Mouse (Mus musculus) gastrocnemius, postnatal 10 days (tissue): ENCODE measurements at regions not wholly inside any gene's neighbourhood (a gene's known extent, or its start where the extent isn't known, plus 50 kb on each side); places are given as distances from the start of the nearest gene placed in this dataset.
A peak's percentile ranks its signal among the peaks of the same experiment; 100 is the strongest.

Experiments
- DNase-seq: peaks from one replicate; pipeline ENCODE4 v3.0.0; 2021; ENCODE audit warnings: mixed read lengths

DNA sequence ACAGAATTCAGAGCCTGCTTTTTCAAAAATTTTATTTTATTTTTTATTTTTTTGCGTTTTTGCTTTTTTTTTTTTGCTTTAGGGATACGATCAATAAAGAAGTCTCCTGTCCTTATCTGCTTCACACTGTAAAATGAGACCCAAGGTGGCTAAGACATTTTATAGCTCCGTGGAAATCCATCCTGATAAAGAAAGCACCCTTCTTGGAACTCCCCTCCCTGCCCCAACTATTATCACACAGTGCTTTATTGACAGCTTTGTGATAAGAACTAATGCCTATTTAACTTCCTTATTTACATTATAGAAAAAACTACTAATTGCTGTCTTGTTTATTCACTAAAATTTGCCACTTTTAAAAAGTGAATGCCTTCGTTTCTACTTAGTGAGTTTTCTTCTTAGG, 179.0 kb upstream of the Dmrta1 start:
- no peak for DNase-seq

DNA sequence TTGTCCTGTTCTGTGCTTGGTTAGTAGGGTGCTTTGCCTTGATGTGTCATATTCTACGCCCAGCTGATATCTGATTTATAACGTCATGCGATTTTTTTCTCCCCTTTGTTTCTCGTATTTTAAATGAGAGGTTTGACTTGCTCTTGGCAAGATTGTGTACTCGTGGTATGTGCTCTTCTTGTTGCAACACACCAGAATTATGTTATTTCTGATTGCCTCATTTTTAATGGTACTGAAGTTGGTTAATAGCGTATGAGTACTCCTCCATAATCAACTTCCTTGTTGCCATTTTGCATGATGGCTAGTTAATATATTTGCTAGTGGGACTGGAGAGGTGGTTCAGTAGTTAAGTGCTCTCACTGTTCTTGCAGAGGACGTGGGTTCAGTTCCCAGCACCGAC, 180.1 kb upstream of the Cdkn2b start:
- DNase-seq = no peak

DNA sequence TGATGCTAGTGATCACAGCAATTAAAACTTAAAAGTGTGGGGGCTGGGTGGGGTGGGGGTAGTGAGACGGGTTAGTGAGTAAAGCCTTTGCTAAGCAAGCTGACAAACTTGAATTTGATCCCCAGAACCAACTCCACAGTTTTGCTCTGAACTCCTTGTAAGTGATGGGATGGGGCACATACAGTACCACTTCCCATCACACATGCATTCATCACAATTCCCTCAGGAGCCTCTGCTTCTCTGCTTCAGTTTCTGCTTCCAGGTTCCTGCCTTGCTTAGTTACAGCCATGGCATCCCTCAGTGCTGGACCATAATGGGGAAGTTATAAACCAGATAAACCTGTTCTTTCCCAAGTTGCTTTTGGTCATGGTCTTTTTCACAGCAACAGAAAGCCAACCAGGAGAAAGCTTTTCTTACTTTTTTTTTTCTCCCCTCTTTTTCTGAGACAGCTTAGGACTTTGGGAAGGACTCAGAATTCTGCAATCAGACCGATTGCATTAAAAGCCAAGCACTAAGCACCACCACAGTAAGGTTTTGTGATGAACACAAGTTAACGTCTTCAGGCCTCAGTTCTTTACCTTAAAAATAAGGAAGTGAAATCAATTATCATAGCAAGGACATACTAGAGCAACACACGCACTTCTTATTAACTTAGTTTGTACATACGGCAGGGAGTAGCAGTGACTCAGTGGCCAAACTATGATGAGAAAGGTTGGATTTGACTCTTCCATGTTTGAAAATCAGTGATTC, 176.8 kb upstream of the Cdkn2b start:
- no peak for DNase-seq

DNA sequence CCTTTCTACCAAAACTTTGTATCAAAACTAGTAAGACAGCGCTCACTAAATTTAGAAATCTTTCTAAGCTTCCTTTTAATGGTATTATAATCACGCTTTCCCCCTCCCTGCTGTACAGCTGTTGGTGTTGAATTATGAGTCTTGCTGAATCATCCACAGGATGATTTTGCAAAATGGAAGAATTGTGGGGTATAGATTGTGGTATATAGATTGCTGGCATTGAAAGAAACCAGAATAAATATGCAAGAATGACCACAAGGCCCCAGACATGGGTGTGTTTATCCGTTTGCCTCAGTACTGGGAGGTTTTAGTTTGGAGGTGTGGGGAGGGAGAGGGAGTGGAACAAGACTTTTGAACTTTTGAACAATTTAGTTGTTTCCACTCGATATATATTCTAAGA, 176.1 kb upstream of the Cdkn2b start:
- DNase-seq = no peak

DNA sequence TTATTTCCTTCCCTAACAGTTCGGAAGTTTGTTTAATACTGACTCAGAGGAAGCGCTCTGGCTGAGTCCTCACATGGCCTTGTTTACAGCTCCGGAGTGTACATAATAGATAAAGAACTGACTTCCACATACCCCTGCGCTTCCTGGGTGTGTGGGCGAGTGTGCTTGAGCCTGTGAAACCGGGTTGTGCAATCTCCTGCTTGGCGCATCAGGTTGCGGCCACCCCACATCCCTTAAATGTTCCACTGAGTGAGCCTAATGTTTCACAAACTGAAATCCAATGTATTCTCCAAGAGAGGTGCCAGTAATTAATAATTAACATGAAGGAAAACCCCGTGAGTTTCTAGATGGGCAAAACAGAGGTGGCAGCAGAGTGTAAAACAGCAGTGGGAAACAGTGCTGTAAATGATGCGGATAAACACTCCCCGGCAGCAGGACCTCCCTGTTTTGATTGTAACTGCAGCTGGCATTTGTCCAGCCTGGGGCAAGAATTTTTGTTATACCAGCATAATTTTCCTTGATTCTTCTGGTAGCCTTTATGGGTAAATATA, 175.2 kb upstream of the Cdkn2b start:
- no peak for DNase-seq

DNA sequence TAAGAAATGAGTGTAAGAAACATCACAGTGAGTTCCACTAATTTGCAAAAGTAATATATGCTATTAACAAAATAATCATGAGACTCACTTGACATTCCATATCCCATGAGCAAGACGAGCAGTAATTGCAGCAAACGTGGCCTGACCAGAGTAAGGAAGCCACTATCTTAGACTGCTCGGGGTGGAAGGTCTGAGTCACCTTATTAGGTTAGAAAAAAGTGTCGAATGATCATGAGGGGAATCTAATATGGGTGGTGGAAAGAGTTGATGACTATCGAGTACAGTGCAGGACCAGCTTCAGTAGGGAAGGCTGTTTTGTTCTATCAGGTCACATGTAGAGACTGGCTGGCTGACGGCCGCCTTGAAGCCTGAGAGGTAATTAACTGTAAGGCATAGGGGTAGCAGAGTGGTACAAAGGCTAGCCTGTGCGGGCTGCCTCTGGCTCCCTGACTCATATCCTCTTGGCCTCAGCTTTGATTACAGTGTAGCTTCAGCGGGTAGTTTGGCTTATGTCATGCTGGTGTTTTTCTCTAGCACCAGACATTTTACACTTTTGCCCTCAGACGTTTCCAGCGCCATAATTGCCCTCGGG, 167.9 kb upstream of the Cdkn2b start:
- DNase-seq = no peak

DNA sequence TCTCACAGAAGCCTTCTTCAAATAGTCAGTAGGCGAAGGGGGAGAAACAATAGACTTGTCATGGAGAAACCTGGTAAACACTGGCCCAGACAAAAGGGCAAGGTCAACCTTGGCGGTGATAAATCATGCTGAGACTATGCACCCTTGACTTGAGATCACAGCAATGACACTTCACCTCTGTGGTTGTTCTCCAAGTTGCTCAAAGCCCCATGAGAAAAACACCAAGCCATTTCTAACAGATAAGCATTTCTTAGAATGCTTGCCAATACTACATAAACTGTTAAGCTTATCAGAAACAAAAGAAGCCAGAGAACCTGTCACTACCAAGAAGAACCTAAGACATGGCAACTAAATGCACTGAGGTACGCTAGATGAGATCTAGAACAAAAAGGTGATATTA, 165.0 kb upstream of the Cdkn2b start:
- DNase-seq = no peak

DNA sequence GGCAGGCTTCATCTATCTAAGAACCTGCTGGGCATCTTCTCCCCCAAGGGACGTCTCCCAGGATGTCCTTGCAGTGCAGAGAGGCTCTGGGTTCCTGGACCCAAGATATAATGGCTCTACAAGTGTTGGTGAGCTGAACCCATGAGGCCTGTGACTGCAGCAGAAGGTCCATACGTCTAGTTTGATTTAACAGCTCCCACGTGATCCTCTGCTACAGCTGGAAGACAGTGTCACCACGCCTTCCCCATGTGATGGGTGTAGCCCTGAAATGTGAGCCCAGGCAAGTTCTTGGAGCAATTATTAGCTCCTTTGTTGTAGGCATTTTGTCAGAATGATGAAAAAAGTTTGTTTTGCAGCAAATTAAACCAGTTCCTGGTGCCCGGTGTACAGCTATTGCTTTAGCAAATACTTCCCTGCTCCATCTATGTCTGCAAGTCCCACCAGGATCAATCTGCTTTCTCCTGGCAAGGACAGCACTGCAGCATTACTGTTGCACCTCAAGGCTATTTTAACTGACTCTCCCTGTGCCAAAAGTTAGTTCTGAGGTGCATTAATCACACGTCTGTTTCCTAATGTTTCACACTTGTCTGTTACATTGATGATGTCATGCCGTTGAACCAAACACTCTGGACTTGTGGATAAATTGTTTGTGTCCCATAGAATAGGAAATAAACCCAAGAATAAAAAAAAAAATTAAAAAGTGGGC, 164.2 kb upstream of the Cdkn2b start:
- no peak for DNase-seq

DNA sequence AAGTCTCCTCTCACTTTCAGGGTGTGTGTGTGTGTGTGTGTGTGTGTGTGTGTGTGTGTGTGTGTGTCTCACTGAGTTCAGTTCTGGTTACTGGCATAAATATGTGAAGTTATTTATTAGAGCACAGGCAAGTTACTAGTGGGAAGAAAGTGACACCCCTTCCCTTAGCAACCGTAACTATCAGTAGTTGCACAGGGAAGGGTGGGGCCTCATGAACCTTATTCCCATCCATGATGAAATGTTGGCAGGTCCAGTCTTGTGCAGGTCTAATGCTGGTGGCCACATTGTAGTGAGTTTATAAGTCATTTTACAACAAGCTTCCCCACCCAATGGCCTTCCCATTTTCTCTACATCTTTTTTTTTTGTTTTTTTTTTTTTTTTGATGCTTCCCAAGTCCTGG, 160.6 kb upstream of the Cdkn2b start:
- no peak for DNase-seq

DNA sequence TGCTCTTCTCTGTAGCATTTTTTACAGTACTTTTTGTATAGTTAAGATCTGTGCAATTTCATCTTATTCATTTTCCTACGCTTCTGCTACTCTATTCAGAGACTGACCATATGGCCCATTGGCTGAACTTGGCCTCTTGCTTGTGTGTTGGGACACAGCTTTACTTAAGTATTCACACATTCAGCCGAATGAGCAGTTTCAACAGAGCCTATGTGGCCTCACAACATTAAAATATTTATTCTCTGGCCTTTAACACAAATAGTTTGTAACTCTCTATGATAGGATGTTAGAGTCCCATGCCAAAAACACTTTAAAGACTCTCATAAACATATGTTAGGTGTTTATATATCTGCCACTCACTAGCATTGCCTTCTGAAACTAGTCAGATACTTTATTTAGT, 159.9 kb upstream of the Cdkn2b start:
- DNase-seq = no peak

DNA sequence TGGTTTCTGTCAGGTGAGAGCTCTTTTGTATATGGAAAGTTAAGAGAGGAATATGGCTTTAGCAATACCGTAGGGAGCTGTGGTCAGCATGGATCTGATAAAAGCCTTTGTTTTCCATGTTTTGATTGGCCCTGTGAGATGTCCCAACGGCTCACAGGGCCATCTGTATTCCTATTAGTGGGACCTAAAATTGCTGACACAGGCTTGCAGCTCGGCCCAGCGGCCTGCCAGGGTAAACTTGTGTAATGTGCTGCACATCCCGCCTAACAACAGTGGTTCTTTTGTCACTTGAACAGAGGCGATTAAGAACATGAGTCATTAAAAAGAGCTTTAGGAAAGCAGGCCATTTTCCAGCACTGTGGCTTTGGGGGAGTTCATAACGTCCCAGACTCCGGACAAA, 159.0 kb upstream of the Cdkn2b start:
- DNase-seq = peak; percentile 10

DNA sequence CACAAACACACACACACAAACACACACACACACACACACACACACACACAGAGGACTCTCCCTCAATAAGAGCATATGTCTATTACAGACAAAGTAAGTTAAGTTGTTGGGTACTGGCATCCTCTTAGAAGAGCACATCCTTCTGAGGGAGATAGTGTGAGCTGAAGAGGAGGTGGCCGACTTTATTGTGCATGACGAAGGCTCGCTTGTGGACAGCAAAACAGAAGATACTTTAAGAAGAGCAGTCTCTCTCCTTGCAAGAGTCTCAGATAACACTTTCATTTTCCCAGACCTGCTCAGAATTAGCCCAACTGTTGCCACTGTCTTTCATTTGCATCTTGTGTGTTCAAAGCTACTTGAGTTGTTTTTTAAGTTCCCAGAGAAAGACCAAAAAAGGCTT, 158.6 kb upstream of the Cdkn2b start:
- DNase-seq = no peak

DNA sequence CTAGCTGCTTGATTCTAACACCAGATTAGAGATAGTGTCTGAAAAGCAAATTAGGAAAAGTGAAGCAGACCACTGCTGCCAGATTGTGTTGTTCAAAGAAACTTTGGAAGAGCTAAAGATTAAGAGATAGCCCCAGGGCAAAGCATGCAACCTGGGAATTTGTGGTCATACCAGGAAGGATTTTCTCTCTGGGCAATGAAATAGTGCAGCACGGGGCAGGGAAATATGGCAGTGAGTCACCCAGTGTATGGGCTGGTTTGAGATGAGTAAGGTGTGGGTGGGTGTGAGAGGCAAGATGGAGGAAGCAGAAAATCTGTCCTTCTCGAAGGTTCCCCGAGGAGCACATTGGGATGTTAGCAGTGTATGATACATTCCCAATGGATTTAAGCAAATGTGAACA, 155.9 kb upstream of the Cdkn2b start:
- DNase-seq = no peak

DNA sequence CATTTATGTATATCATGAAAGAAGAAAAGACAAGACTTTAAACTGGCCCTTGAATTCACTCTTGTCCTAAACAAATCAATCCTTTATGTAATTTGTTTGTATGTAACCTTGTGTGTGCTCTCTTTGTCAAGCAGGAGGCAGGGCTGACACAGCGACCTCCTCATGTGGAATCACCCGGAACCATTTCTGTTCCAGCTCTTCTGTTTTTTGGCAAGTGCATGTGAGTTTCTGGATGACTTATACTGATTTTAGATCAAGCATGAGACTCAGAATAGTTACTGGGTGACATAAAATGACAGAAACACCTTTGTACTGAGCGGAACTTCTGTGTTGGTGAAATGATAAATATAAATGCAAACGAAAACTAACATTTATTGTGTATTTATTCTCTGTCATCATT, 152.3 kb upstream of the Cdkn2b start:
- no peak for DNase-seq

DNA sequence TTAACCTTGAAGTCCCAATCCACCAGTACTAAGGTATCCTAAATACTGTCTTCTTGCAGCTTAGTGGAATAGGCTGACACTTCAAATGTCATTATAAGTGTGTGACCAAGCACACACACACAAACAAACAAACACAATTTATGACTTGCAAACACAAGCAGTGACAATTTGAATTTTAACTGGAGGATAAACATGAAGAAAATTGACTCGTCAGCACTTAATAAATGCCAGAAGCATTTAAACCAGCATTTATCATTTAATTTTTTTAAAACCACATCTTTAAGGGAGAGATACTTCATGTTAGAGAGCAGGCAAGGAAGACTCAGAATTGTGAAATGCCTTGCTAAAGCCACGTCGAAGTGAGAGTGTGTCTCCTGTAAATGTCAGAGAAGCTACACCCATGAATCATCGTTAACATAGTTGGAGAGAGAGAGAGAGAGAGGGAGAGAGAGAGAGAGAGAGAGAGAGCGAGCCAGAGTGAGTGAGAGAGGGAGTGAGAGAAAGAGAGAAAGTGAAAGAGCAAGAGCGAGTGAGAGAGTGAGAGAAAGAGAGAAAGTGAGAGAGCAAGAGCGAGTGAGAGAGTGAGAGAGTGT, 149.4 kb upstream of the Cdkn2b start:
- DNase-seq = no peak

DNA sequence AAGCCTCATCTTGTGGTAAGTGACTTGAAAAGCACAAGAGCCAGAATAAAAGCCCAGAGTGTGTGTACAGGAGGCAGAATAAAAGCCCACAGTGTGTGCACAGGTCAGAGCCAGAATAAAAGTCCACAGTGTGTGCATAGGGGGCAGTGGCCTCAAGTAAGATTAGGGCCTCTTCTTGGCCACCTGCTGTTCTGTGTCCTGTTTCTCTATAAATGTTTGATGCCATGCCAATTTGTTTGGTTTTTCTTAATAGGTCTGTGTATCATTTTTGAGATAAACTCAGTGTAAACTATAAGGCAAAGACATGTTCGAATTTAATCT, 148.5 kb upstream of the Cdkn2b start:
- no peak for DNase-seq

DNA sequence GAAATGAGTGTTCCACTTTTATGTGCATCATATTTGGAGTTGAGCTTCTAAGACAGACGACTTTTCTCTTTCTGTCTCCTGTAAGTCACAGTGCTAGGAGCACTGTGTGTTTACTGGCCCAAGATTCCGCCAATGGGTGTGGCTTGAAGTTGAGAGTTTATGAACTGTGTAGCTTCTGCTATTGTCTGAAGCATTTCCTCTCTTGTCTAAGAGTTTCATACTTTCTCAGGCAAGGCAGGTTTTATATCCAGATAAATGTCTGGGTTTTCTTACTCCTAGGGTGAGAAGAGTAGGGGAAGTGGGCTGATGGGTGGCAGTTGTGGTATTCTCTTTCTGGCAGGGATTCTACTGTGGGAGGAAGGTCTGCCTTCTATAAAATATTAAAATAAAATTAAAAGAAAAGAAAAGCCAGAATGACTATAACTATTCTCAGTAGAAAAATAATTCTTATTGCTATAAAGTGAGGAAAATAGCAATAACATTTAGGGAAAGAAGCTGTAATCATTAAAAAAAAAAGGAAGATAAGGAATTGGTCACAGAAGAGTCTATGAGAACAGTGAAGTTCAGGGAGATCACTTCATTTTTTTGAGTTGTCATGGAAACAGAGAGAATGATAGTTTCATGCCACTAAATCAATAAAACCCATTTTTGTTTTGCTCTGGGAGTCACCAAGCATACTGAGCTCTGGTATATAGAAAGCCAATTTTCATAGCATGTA, 147.9 kb upstream of the Cdkn2b start:
- DNase-seq = no peak

DNA sequence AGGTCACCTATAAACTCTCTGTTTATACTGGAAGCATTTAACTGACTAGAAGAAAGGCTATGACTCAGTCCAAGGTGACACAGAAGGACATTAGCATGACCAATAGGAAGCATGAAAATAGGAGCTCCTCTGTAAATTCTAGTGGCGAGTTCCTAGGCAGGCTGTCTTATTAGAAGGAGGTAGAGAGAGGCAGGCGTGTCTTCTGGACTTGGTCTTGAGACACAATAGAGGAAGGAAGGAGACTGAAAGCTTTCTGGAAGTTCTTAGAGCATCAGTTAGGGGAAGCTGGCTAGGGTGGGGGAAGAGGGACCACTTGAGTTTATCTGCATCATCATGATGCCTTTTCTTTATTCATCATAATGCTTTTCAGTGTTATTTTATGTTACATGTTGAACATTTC, 147.0 kb upstream of the Cdkn2b start:
- no peak for DNase-seq

DNA sequence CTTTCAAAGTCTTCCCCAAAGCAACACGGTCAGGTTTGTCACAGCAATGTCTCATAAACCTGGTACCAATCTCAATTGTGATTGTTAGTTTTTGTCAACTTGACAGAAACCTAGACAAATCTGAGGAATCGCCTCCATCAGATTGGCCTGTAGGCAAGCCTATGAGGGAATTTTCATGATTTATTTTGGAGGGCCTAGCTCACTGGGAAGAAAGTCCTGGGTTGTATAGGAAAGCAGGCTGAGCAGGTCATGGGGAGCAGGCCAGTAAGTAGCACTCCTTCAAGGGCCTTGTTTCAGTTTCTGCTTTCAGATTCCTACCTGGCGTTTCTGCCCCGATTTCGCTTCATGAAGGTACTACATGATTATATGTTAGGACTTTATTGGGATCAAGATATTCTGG, 144.1 kb upstream of the Cdkn2b start:
- no peak for DNase-seq

DNA sequence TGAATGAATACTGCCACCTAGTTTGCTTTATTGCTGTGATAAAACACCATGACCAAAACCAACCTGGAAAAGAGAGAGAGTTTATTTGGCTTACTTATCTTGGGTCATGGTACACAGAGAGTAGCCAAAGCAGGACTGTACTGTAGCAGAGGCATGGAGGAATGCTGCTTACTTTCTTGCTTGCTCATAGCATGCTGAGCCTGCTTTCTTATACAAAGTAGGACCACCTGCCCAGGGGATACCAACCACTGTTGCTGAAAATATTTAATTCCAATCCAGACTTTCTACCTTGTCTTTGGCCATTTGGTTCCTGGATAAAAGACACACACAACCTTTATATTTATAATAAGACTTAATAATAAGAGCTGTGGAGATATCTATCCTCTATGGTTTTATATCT, 142.2 kb upstream of the Cdkn2b start:
- DNase-seq = no peak

DNA sequence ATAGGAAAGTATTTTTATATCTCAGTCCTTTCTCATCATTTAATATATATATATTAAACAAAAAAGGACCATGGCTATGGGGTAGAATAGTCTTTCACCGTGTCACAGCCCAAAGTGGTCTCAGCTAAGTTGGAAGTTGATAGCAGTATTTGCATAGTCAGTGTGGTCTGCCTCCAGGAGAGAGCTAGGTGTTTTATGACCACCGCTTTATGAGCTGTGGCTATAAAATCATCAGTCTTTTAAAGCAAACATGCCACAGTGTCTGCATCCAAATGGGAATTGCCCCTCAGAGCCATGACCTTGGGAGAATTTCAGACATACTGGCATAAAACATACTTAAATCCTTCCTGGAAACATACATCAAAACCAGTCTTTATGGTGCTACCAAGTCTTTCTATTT, 140.9 kb upstream of the Cdkn2b start:
- no peak for DNase-seq

DNA sequence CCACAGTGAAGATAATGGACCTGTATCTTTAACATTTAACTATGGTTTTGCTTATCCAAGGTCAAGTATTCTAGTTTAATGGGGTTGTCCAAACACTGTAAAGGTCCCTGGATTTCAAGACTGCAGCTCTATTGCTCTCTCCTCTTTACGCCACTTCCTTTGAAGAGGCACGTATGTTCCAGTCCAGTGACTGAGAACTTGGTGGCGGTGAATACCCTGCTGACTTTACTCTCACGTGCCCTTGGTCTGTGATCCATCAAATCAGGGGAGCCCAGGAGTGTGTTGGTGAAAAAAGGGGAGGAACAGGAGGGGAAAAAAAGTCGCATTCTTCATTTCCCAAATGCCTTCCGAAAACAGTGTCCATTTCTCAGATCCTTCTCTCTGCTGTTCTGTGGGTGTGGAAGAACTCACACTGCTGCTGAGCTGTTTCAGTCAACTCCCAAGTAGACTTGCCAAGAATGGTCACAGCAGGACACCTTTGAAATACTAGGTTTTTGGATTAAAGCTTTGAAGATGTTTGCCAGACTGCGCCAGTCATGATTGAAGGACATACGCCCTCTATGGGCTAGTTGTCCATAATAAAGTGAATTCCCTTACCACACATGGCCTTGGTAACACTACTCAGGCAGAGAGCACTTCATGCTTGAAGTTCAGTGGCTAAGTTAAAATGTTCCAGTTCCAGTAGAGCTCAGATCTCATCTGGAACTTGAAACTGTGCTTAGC, 136.1 kb upstream of the Cdkn2b start:
- DNase-seq = no peak
